Mouse (Mus musculus) embryonic fibroblast, embryonic 13.5 days (primary cell): ENCODE data around the gene Actn3.

Experiments used
- CTCF ChIP-seq: IDR thresholded peaks from 2 replicates; pipeline ENCODE4 v1.5.1; 2011; ENCODE audit warnings: mild to moderate bottlenecking, control low read depth, low read length, moderate library complexity, borderline replicate concordance; ENCODE audit not compliant: insufficient read depth
- POLR2A ChIP-seq: IDR thresholded peaks from 2 replicates; pipeline ENCODE4 v1.6.1; 2011; ENCODE audit warnings: low read depth, mild to moderate bottlenecking, control low read depth, low read length, moderate library complexity

GRCm38 (mm10) chr19:4836096-4836495, 41.6 kb downstream of the Actn3 start:
- TF ChIP-seq CTCF (no peak), POLR2A (no peak)
